Mouse (Mus musculus) A20 (cell line): ENCODE data around the gene Hebp1.

ENCODE experiments used
- DNase-seq: peaks from one replicate; pipeline ENCODE4 v3.0.0-alpha.2; 2011; ENCODE audit warnings: low read depth, low spot score

The Hebp1 gene

DNA sequence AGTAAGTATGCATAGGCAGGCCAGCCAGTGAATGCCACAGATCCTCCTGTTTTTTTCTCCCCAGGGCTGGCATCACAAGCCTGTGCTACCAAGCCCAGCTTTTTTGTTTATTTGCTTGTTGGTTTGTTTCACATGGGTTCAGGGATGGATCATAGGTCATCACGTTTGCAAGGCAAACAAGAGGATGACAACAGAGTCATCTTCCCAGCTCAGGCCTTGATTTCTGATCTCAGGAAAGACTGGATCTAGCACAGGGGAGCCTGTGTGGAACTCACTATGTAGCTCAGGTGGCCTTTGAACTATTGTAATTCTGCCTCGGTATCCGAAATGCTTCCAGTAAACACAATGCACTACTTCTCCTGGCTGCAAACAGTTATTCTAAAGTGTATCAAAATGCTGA lies 35.5 kb downstream of the Hebp1 start:
- no peak for DNase-seq

DNA sequence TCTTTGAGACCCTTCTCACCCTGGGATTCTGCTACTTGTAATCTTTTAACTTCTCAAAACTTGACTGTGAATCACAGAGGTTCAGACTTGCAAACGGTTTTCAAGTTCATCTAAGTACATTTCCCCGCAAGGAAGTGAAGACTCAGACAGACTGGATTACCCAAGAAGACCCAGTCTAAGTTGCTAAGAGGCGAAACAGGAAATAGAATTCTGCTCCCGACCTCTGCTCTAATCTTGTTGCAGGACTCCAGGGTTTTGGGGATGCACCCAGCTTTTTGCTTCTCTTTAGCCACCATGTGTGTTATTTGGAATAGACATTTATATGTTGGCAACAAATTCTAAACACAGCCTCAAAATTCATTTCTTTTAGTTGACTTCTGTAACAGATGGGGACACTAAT lies 36.5 kb downstream of the Hebp1 start:
- DNase-seq, result no peak

DNA sequence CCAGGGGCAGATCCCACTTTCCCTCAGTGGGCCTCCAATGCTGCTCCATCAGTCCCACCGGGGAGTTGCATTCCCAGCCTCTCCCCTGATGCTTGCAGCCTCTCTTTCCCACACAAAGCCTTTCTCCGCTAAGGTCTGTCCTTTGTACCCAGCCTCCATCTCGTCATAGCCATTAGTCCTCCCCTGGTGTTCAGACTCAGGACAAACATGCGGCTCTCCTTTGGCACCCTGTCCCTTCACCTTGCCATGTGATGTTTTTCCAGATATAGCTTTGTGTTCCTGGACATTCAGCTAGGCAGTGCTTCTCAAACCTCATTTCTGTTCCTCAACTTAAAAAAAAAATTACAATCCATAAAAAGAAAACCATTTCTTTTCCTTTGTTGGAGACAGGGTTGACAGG lies 39.3 kb downstream of the Hebp1 start:
- no peak for DNase-seq

GRCm38 (mm10) chr6:135157496-135157895 lies 40.3 kb downstream of the Hebp1 start:
- no peak for DNase-seq

GRCm38 (mm10) chr6:135156597-135156996 lies 41.2 kb downstream of the Hebp1 start:
- no peak for DNase-seq

DNA sequence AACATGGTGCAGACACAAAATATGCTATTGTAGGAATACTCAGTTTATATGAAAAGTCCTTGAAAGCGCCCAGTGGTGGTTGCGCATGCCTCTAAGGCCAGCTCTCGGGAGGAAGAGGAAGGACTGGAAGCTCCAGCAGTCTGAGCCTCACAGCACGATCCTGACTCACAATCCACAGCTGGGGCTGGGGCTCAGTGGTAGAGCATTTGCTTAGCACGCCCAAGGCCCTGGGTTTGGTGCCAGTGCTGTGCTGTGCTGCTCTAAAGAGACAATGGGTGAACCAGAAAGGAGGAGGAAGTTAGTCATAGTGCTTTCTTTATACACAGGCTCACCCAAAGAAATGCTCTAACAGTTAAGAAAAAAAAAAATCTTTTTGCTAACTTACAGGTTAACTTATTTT lies 44.1 kb downstream of the Hebp1 start:
- DNase-seq, result no peak

- DNase-seq, result peak; percentile 11
Observed at GRCm38 (mm10) chr6:135150311-135150710, 47.5 kb downstream of the Hebp1 start.

DNA sequence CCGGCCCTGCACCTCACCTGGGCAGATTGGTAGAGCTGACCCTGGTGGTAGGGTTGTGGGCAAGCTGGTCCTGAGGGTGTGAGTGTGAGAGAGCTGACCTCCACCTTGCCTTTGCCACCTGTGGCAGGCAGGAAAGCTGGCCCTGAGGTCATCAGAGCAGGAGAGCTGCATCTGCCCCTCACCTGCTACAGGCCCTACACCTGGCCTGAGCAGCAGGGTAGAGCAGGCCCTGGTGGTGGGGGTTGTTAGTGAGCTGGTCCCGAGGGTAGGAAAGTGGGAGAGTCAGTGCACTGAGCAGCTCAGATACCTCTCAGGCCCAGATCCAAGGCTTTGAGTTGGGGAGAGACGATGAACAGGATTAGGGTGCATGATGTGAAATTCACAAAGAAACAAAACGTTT lies 48.1 kb downstream of the Hebp1 start:
- no peak for DNase-seq

GRCm38 (mm10) chr6:135149175-135149574 lies 48.6 kb downstream of the Hebp1 start:
- DNase-seq, result no peak

GRCm38 (mm10) chr6:135148506-135148905 lies 49.3 kb downstream of the Hebp1 start:
- peak; percentile 10 for DNase-seq

- no peak for DNase-seq
Observed at GRCm38 (mm10) chr6:135145976-135146375, 51.8 kb downstream of the Hebp1 start.

- DNase-seq, result peak; percentile 33
Observed at GRCm38 (mm10) chr6:135144516-135144915, 53.3 kb downstream of the Hebp1 start.

- DNase-seq, result no peak
Observed at GRCm38 (mm10) chr6:135143151-135143550, 54.7 kb downstream of the Hebp1 start.

GRCm38 (mm10) chr6:135141451-135142147 lies 56.2 kb downstream of the Hebp1 start:
- DNase-seq, result no peak

GRCm38 (mm10) chr6:135138746-135139145 lies 59.1 kb downstream of the Hebp1 start:
- DNase-seq, result no peak

DNA sequence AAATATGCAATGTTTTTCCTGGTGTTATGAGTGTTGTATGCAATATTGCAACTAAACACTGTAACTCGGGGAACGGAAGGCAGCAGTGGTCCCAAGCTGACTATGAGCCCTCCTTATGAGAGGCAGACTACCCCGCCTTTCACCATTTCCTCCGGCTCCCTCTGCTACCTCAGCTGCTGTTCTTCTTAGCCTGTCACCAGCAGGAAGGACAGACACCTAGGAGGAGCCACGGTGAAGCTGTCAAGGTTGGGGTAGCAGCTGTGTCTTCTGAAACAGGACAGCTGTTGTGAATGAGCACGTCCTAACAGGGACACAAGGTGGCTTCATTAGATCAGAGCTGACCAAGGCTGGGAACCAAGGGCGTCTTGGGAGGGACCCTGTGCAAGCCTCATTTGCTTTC lies 59.6 kb downstream of the Hebp1 start:
- no peak for DNase-seq

DNA sequence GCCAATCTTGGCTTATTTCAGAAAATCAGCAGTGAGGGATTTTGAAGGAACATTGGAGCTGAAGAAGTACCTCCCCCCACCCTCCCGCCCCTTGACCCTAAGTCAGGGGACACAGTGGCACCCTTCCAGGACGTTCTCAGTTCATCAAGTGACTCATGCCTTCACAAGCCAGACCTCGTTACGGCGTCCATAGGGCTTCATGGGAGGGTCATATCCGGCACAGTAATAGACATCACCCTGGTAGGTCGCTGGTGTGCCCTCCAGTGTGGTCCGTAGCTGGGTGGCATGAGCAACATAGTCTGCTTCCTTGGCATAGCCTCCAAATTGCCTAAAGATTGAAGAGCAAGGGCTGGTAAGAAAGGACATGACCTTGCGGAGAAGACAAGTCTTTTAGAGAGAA lies 60.1 kb downstream of the Hebp1 start:
- no peak for DNase-seq

- no peak for DNase-seq
Observed at GRCm38 (mm10) chr6:135136439-135137161, 61.2 kb downstream of the Hebp1 start.

- DNase-seq, result no peak
Observed at GRCm38 (mm10) chr6:135135735-135136134, 62.1 kb downstream of the Hebp1 start.

DNA sequence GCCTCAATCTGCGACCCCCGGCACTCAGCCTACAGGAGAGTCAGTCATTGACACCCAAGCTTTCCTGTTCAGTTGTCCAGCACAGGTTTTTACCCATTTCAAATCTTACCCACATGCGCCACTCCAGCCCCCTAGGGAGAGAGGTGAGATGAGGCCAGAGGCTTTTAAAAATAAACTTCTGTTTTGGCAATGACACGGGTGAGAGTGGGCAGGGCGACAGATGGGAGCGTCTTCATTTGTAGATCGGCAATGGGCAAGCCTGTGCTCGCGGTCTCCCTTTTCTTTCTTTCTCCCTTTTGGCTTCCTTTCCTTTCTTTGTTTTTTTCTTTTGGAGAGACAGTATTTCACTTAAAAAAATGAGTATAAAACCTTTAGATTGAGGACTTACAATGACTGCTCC lies 64.3 kb downstream of the Hebp1 start:
- DNase-seq, result no peak

DNA sequence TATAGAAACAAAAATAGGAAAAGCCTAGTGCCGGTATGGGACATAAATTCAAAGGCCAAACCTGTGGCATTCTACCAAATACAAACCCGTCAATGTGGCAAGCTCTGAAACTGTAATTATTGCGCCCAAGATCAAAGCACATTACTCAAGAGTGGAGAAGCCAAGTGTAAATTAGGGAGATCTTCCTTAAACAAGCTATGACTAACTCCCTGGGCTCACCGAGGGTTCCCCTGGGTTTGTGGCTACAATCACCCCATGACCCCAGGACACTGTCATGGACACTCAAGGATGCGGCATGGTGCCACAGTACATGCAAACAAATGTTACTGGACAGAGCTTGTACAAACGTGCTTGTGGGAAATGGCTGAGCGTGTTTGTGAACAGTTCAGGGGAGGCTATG lies 64.7 kb downstream of the Hebp1 start:
- DNase-seq, result no peak

GRCm38 (mm10) chr6:135124755-135125380 lies 73.0 kb downstream of the Hebp1 start:
- no peak for DNase-seq

DNA sequence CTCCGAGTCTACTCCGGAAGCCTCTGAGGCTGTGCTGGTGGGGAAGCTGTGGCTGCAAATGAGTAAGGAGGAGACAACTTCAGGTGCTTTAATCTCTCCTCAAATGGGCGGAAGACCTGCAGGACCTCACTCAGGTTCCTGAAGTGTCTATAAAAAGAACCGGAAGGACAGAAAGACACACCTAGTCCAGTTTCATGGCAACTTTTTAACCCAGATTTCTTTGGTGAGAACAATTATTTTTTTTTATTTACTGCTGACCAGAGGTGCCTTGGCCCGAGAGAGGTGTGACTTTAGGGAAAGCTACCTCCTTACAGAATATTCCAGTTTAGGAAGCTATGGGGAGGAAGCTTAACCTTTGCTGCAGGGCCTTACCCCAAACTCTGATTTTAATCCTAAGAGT lies 79.6 kb downstream of the Hebp1 start, which contains the start of gene Gprc5d:
Gene Gprc5d (minus strand): TSS at position 101 of the 400 bp plus-strand sequence.
- no peak for DNase-seq
